Mouse (Mus musculus): ENCODE results near the gene Zbed5. TPM values are rescaled to one million over a fixed set of nuclear protein-coding genes. Genes with fewer than 3 reads are reported as not detected.

Zbed5 gene
- total and polyA plus RNA-seq, 3 experiments: 4.5 to 6.4 (median 4.9) TPM

- H3K4me3 ChIP-seq (replicated peaks in 1 of 3; ENCODE audit: low read depth in 2 of 3, low read length in 2 of 3, poor library complexity in 1 of 3): no peak overlapping the region
- H3K4me2 ChIP-seq (ENCODE audit: insufficient read depth, low read depth, poor library complexity, severe bottlenecking): no peak overlapping the region
- H3K4me1 ChIP-seq (ENCODE audit: control insufficient read depth in 1 of 2, insufficient read depth in 2 of 2): peaks cover 2 to 22% of the 10 kb centered on the region in 2 experiments; a peak in 1 of 4 replicates
- H3K27me3 ChIP-seq (replicated peaks): no peaks in the 10 kb centered on the region
- H3K9ac ChIP-seq (ENCODE audit: insufficient read depth, low read depth): no peak overlapping the region
- peaks cover 0 to 26% of the 10 kb centered on the region in 2 experiments for H3K36me3 ChIP-seq (replicated peaks in 1 of 2; ENCODE audit: control insufficient read depth in 1 of 2, insufficient read depth in 1 of 2, low read length in 1 of 2)
- in situ Hi-C loops (cut with MboI; ENCODE audit: low pct_ligation_motif_present, low pct_unique_long_range_greater_than_20kb, low sequenced_read_pairs) (no loop called here), dilution Hi-C loops (cut with MboI; ENCODE audit: extremely low pct_ligation_motif_present, extremely low pct_unique_long_range_greater_than_20kb, low sequenced_read_pairs) (no loop called here)
- no peak overlapping the region for H3K27ac ChIP-seq (ENCODE audit: insufficient read depth, low read depth)
- TF ChIP-seq ELF1 (IDR thresholded peaks at IDR 0.05; ENCODE audit: low read depth, low read length) (no peak), GABPA (IDR thresholded peaks at IDR 0.05; ENCODE audit: insufficient replicate concordance, low read depth, low read length) (no peak), KAT2A (IDR thresholded peaks at IDR 0.05; ENCODE audit: insufficient replicate concordance, low read length) (no peak), POLR2A (IDR thresholded peaks at IDR 0.05; ENCODE audit: low read depth, low read length) (no peak), ZKSCAN1 (IDR thresholded peaks at IDR 0.05; ENCODE audit: borderline replicate concordance, low read depth, low read length) (no peak), ETS1 (conservative IDR thresholded peaks at IDR 0.05; ENCODE audit: low read depth, low read length) (no peak), NRF1 (IDR thresholded peaks at IDR 0.05; ENCODE audit: low read depth, low read length) (no peak), NELFE (IDR thresholded peaks at IDR 0.05; ENCODE audit: low read depth, low read length) (no peak), MEF2A (IDR thresholded peaks at IDR 0.05; ENCODE audit: borderline replicate concordance, low read depth, low read length) (no peak), TCF12 (IDR thresholded peaks at IDR 0.05; ENCODE audit: low read depth, low read length) (no peak), SMC3 (IDR thresholded peaks at IDR 0.05; ENCODE audit: low read depth, low read length) (no peak), MAX (IDR thresholded peaks at IDR 0.05; ENCODE audit: low read length) (no peak), MYC (IDR thresholded peaks at IDR 0.05; ENCODE audit: low read depth, low read length) (no peak), SIN3A (IDR thresholded peaks at IDR 0.05; ENCODE audit: low read length) (no peak)
- no peaks in the 10 kb centered on the region for H3K9me3 ChIP-seq (replicated peaks; ENCODE audit: low read length)
- DNase-seq (ENCODE audit: extremely low read depth): no peak
- H3K79me2 ChIP-seq (replicated peaks; ENCODE audit: control insufficient read depth, extremely low read depth, insufficient read depth, poor library complexity, severe bottlenecking): peaks cover 10% of the 10 kb centered on the region; the same call in 1 of the 2 replicates
Observed at GRCm38 (mm10) chr5:129952143-129952542, 56.6 kb downstream of the Zbed5 start.

Other genes with a start within 250 kb of the Zbed5 start
- not detected in 2 replicates for gene Zfp11, start 225.6 kb upstream of the Zbed5 start, total RNA-seq (2012; rRNA removed)
- not detected in 2 replicates for gene Zfp11, start 225.6 kb upstream of the Zbed5 start, total RNA-seq (2014; rRNA removed)
- not detected in 2 replicates for gene Zfp11, start 225.6 kb upstream of the Zbed5 start, polyA plus RNA-seq (2012; ENCODE audit: insufficient read length, low read depth)
- not detected in 2 replicates for gene Sept14, start 187.2 kb upstream of the Zbed5 start, total RNA-seq (2012; rRNA removed)
- gene Sept14, start 187.2 kb upstream of the Zbed5 start, total RNA-seq (2014; rRNA removed): not detected in 2 replicates
- not detected in 2 replicates for gene Sept14, start 187.2 kb upstream of the Zbed5 start, polyA plus RNA-seq (2012; ENCODE audit: insufficient read length, low read depth)
- 134 and 136 TPM in 2 replicates for gene Mrps17, start 180.2 kb upstream of the Zbed5 start, total RNA-seq (2012; rRNA removed)
- 156 and 159 TPM in 2 replicates for gene Mrps17, start 180.2 kb upstream of the Zbed5 start, total RNA-seq (2014; rRNA removed)
- gene Mrps17, start 180.2 kb upstream of the Zbed5 start, polyA plus RNA-seq (2012; ENCODE audit: insufficient read length, low read depth): 119 and 127 TPM in 2 replicates
- gene Nipsnap2, start 170.7 kb upstream of the Zbed5 start, total RNA-seq (2012; rRNA removed): 24.3 and 30.4 TPM in 2 replicates
- 23.9 and 24.8 TPM in 2 replicates for gene Nipsnap2, start 170.7 kb upstream of the Zbed5 start, total RNA-seq (2014; rRNA removed)
- 18.3 TPM in 2 replicates for gene Nipsnap2, start 170.7 kb upstream of the Zbed5 start, polyA plus RNA-seq (2012; ENCODE audit: insufficient read length, low read depth)
- 145 and 232 TPM in 2 replicates for gene Psph, start 108.3 kb upstream of the Zbed5 start, total RNA-seq (2012; rRNA removed)
- gene Psph, start 108.3 kb upstream of the Zbed5 start, total RNA-seq (2014; rRNA removed): 199 and 252 TPM in 2 replicates
- 128 and 139 TPM in 2 replicates for gene Psph, start 108.3 kb upstream of the Zbed5 start, polyA plus RNA-seq (2012; ENCODE audit: insufficient read length, low read depth)
- gene Sumf2, start 48.7 kb upstream of the Zbed5 start, total RNA-seq (2012; rRNA removed): 43.0 and 47.8 TPM in 2 replicates
- gene Sumf2, start 48.7 kb upstream of the Zbed5 start, total RNA-seq (2014; rRNA removed): 30.7 and 34.6 TPM in 2 replicates
- 39.7 and 50.3 TPM in 2 replicates for gene Sumf2, start 48.7 kb upstream of the Zbed5 start, polyA plus RNA-seq (2012; ENCODE audit: insufficient read length, low read depth)
- 552 and 592 TPM in 2 replicates for gene Chchd2, start 8.3 kb upstream of the Zbed5 start, total RNA-seq (2012; rRNA removed)
- gene Chchd2, start 8.3 kb upstream of the Zbed5 start, total RNA-seq (2014; rRNA removed): 988 and 1,007 TPM in 2 replicates
- gene Chchd2, start 8.3 kb upstream of the Zbed5 start, polyA plus RNA-seq (2012; ENCODE audit: insufficient read length, low read depth): 346 and 370 TPM in 2 replicates
- 0.21 and 0.25 TPM in 2 replicates for gene Phkg1, start 2.8 kb downstream of the Zbed5 start, total RNA-seq (2012; rRNA removed)
- gene Phkg1, start 2.8 kb downstream of the Zbed5 start, total RNA-seq (2014; rRNA removed): 0.23 TPM in 1 of 2 replicates, not detected in the other
- gene Phkg1, start 2.8 kb downstream of the Zbed5 start, polyA plus RNA-seq (2012; ENCODE audit: insufficient read length, low read depth): 0.16 and 0.61 TPM in 2 replicates
- 0.46 and 0.68 TPM in 2 replicates for gene Nupr1l, start 12.8 kb downstream of the Zbed5 start, total RNA-seq (2012; rRNA removed)
- gene Nupr1l, start 12.8 kb downstream of the Zbed5 start, total RNA-seq (2014; rRNA removed): 0.46 TPM in 1 of 2 replicates, not detected in the other
- not detected in 2 replicates for gene Nupr1l, start 12.8 kb downstream of the Zbed5 start, polyA plus RNA-seq (2012; ENCODE audit: insufficient read length, low read depth)
- gene Vkorc1l1, start 46.2 kb downstream of the Zbed5 start, total RNA-seq (2012; rRNA removed): 8.7 and 11.0 TPM in 2 replicates
- gene Vkorc1l1, start 46.2 kb downstream of the Zbed5 start, total RNA-seq (2014; rRNA removed): 27.0 and 31.4 TPM in 2 replicates
- 25.4 and 33.1 TPM in 2 replicates for gene Vkorc1l1, start 46.2 kb downstream of the Zbed5 start, polyA plus RNA-seq (2012; ENCODE audit: insufficient read length, low read depth)
- gene Gusb, start 107.3 kb downstream of the Zbed5 start, total RNA-seq (2012; rRNA removed): 180 and 187 TPM in 2 replicates
- gene Gusb, start 107.3 kb downstream of the Zbed5 start, total RNA-seq (2014; rRNA removed): 72.4 and 73.4 TPM in 2 replicates
- 200 and 210 TPM in 2 replicates for gene Gusb, start 107.3 kb downstream of the Zbed5 start, polyA plus RNA-seq (2012; ENCODE audit: insufficient read length, low read depth)
- 54.4 and 70.4 TPM in 2 replicates for gene Asl, start 133.5 kb downstream of the Zbed5 start, total RNA-seq (2012; rRNA removed)
- 44.8 and 45.3 TPM in 2 replicates for gene Asl, start 133.5 kb downstream of the Zbed5 start, total RNA-seq (2014; rRNA removed)
- 60.1 and 61.0 TPM in 2 replicates for gene Asl, start 133.5 kb downstream of the Zbed5 start, polyA plus RNA-seq (2012; ENCODE audit: insufficient read length, low read depth)
- 42.3 and 50.2 TPM in 2 replicates for gene Crcp, start 133.6 kb downstream of the Zbed5 start, total RNA-seq (2012; rRNA removed)
- gene Crcp, start 133.6 kb downstream of the Zbed5 start, total RNA-seq (2014; rRNA removed): 57.1 and 58.3 TPM in 2 replicates
- gene Crcp, start 133.6 kb downstream of the Zbed5 start, polyA plus RNA-seq (2012; ENCODE audit: insufficient read length, low read depth): 63.2 and 73.6 TPM in 2 replicates
- gene Tpst1, start 177.6 kb downstream of the Zbed5 start, total RNA-seq (2012; rRNA removed): 36.8 and 45.5 TPM in 2 replicates
- 49.9 and 52.5 TPM in 2 replicates for gene Tpst1, start 177.6 kb downstream of the Zbed5 start, total RNA-seq (2014; rRNA removed)
- gene Tpst1, start 177.6 kb downstream of the Zbed5 start, polyA plus RNA-seq (2012; ENCODE audit: insufficient read length, low read depth): 43.2 and 50.4 TPM in 2 replicates
- gene Kctd7, start 249.1 kb downstream of the Zbed5 start, total RNA-seq (2012; rRNA removed): 3.7 and 4.3 TPM in 2 replicates
- gene Kctd7, start 249.1 kb downstream of the Zbed5 start, total RNA-seq (2014; rRNA removed): 2.8 and 3.3 TPM in 2 replicates
- gene Kctd7, start 249.1 kb downstream of the Zbed5 start, polyA plus RNA-seq (2012; ENCODE audit: insufficient read length, low read depth): 2.6 and 2.8 TPM in 2 replicates

Measured in CH12.LX (cell line).